ENCODE assay signal across 8 mouse cellular contexts in genomic region chr2:103439710-103440109, GRCm38 (mm10). TPM values are rescaled to one million over a fixed set of nuclear protein-coding genes. Genes with fewer than 3 reads are reported as not detected.
DNase-seq lines count a peak whose midpoint lies in the region; ATAC-seq and TF ChIP-seq lines count a peak whose summit lies in the region.

No protein-coding gene starts in this region.

- H3K4me2 ChIP-seq in limb, embryonic 12.5 days: peak overlapping the region; percentile 52
- H3K4me2 ChIP-seq in midbrain, embryonic 15.5 days: peak overlapping the region; percentile 49

- H3K27me3 ChIP-seq in kidney, adult 2 months (replicated peaks; ENCODE audit: control insufficient read depth, insufficient read depth, low read length): no peaks in the 10 kb centered on the region
- H3K27me3 ChIP-seq in limb, embryonic 12.5 days: no peaks in the 10 kb centered on the region
- H3K27me3 ChIP-seq in midbrain, embryonic 15.5 days (replicated peaks): no peaks in the 10 kb centered on the region

- no peak for ATAC-seq in limb, embryonic 12.5 days (ENCODE audit: insufficient number of reproducible peaks, insufficient read depth, low FRiP score, low TSS enrichment, low read depth)
- ATAC-seq in midbrain, embryonic 15.5 days (replicated peaks): peak; percentile 67

- no peak overlapping the region for H3K27ac ChIP-seq in kidney, adult 2 months (ENCODE audit: insufficient read depth, low read depth, low read length)
- no peak overlapping the region for H3K27ac ChIP-seq in limb, embryonic 12.5 days
- H3K27ac ChIP-seq in midbrain, embryonic 15.5 days: no peak overlapping the region

- H3K9me3 ChIP-seq in limb, embryonic 12.5 days: no peaks in the 10 kb centered on the region
- no peaks in the 10 kb centered on the region for H3K9me3 ChIP-seq in midbrain, embryonic 15.5 days

- H3K9ac ChIP-seq in limb, embryonic 12.5 days (replicated peaks): 0 out of 2 replicates have a peak overlapping the region, but pooled peaks have one; percentile 42
- H3K9ac ChIP-seq in midbrain, embryonic 15.5 days: no peak overlapping the region

- no peak for TF ChIP-seq POLR2A in kidney, adult 2 months (IDR thresholded peaks at IDR 0.05; ENCODE audit: low read depth, low read length)

- H3K4me3 ChIP-seq in kidney, adult 2 months (ENCODE audit: insufficient read depth, low read depth, low read length): no peak overlapping the region
- H3K4me3 ChIP-seq in limb, embryonic 12.5 days (replicated peaks): no peak overlapping the region; the same call in 1 of the 2 replicates
- peak overlapping the region; percentile 23 for H3K4me3 ChIP-seq in midbrain, embryonic 15.5 days

- peak; percentile 62 for DNase-seq in gastrocnemius, adult 18-20 months (ENCODE audit: low spot score)
- DNase-seq in gastrocnemius, postnatal 25 days: no peak
- DNase-seq in embryo, embryonic 9.5 days (ENCODE audit: extremely low spot score): peak; percentile 84
- peak; percentile 70 to 86 for DNase-seq in heart, adult 18-20 months
- DNase-seq in kidney, adult 2 months: peak; percentile 80
- DNase-seq in spleen, postnatal 14 days (ENCODE audit: low spot score in 2 of 2): peak; percentile 35 to 57

- TF ChIP-seq CTCF in kidney, adult 2 months (conservative IDR thresholded peaks at IDR 0.05; ENCODE audit: insufficient read depth, insufficient read length, low read depth, low read length): peak; percentile 91

- H3K36me3 ChIP-seq in kidney, adult 2 months (ENCODE audit: control insufficient read depth, insufficient read depth, low read length): no peaks in the 10 kb centered on the region
- H3K36me3 ChIP-seq in limb, embryonic 12.5 days: no peaks in the 10 kb centered on the region
- H3K36me3 ChIP-seq in midbrain, embryonic 15.5 days (replicated peaks): no peaks in the 10 kb centered on the region

- H3K4me1 ChIP-seq in kidney, adult 2 months (ENCODE audit: control insufficient read depth, insufficient read depth, low read length): no peaks in the 10 kb centered on the region
- peaks cover 7% of the 10 kb centered on the region for H3K4me1 ChIP-seq in limb, embryonic 12.5 days (replicated peaks)
- H3K4me1 ChIP-seq in midbrain, embryonic 15.5 days: peaks cover 4% of the 10 kb centered on the region; the same call in 1 of the 2 replicates

- 13% methylated on average over 12 of the region's 12 CpGs for WGBS in kidney, adult 2 months
- WGBS in limb, embryonic 12.5 days: 5% methylated on average over 12 of the region's 12 CpGs
- 6% methylated on average over 12 of the region's 12 CpGs for WGBS in midbrain, embryonic 15.5 days

RNA-seq across cellular contexts. Expression of gene Elf5, which starts 28.2 kb away (rescaled TPM):
- total RNA-seq in gastrocnemius, adult 18-20 months (2021): under 1 TPM; 0.11 to 0.28 TPM
- not detected for total RNA-seq in gastrocnemius, postnatal 25 days (2021)
- total RNA-seq in heart, adult 18-20 months (2021): not detected
- 7.8 and 10.5 TPM in 2 replicates for polyA plus RNA-seq in kidney, adult 2 months (2012; rRNA removed)
- not detected in 2 replicates for polyA plus RNA-seq in limb, embryonic 12.5 days (2016; fragmentation: Nextera tagmentation; extraction: Ambion mirVana)
- polyA plus RNA-seq in midbrain, embryonic 15.5 days (2015; fragmentation: Nextera tagmentation; extraction: Ambion mirVana): not detected in 2 replicates

RNA-seq across cellular contexts. Expression of gene Cat, which starts 45.2 kb away (rescaled TPM):
- 100 to 1,000 TPM; 114 to 125 TPM for total RNA-seq in gastrocnemius, adult 18-20 months (2021)
- total RNA-seq in gastrocnemius, postnatal 25 days (2021): 100 to 1,000 TPM in 1 of 2 experiments, 10 to 100 TPM in 1; 72.8 to 119 TPM
- total RNA-seq in heart, adult 18-20 months (2021): 100 to 1,000 TPM; 220 to 288 TPM
- 522 and 607 TPM in 2 replicates for polyA plus RNA-seq in kidney, adult 2 months (2012; rRNA removed)
- 68.5 and 86.8 TPM in 2 replicates for polyA plus RNA-seq in limb, embryonic 12.5 days (2016; fragmentation: Nextera tagmentation; extraction: Ambion mirVana)
- 83.4 and 86.2 TPM in 2 replicates for polyA plus RNA-seq in midbrain, embryonic 15.5 days (2015; fragmentation: Nextera tagmentation; extraction: Ambion mirVana)
